Mouse (Mus musculus) lung, postnatal 0 days (tissue): ENCODE data around the gene Slc37a1.

ENCODE experiments used
- CTCF ChIP-seq: IDR thresholded peaks from 2 replicates; pipeline ENCODE4 v1.5.1; 2016; ENCODE audit warnings: antibody characterized with exemption, mild to moderate bottlenecking
- EP300 ChIP-seq: IDR thresholded peaks from 2 replicates; pipeline ENCODE4 v1.6.1; 2016; ENCODE audit warnings: antibody characterized with exemption, mild to moderate bottlenecking, control low read depth

DNA sequence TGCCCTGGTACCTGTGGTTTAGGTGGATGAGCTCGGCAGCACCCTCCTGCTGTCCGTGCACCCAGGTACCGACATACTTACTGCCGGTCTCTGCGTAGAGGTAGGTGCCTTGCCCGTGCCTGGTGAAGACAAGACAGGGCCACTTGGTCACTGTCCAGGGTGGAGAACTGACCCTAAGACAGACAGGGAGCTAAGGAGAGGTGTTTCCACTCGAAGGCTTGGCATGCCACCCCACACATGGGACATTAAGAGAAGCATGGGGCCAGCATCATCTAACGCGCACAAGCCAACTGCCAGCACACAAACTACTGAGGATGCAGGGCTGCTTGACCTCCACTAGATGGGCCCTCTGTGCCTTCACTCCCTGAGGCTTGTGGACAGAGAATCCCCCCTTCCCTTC, 20.8 kb upstream of the Slc37a1 start:
- TF ChIP-seq EP300 (no peak), CTCF (no peak)
